ENCODE assay signal across 7 mouse cellular contexts in genomic region chr4:129032963-129033951, GRCm38 (mm10). TPM values are rescaled to one million over a fixed set of nuclear protein-coding genes. Genes with fewer than 3 reads are reported as not detected.
DNase-seq lines count a peak whose midpoint lies in the region; ATAC-seq and TF ChIP-seq lines count a peak whose summit lies in the region.

No protein-coding gene starts in this region.

- TF ChIP-seq RAD21 in CH12.LX (IDR thresholded peaks at IDR 0.05; ENCODE audit: low read depth, low read length): no peak; the same call in 1 of the 2 replicates

- peak; percentile 91 for DNase-seq in CH12.LX (ENCODE audit: extremely low read depth)
- DNase-seq in R1 (ENCODE audit: low read depth, low spot score): peak; percentile 94
- DNase-seq in embryo, embryonic 10.5 days (ENCODE audit: low spot score): peak; percentile 57
- DNase-seq in kidney, postnatal 4 days: peak; percentile 74 to 83
- peak; percentile 89 for DNase-seq in stomach, postnatal 0 days (ENCODE audit: low spot score)

- WGBS in heart, embryonic 12.5 days: 7% methylated on average over 17 of the region's 17 CpGs
- WGBS in stomach, postnatal 0 days: 11% methylated on average over 17 of the region's 17 CpGs

- dilution Hi-C loops in CH12.LX (cut with MboI; ENCODE audit: extremely low pct_ligation_motif_present, extremely low pct_unique_long_range_greater_than_20kb, low sequenced_read_pairs): no loop called here

- peak overlapping the region; percentile 89 for H3K4me2 ChIP-seq in CH12.LX (ENCODE audit: insufficient read depth, low read depth, poor library complexity, severe bottlenecking)
- H3K4me2 ChIP-seq in heart, embryonic 12.5 days: peak overlapping the region; percentile 55
- peak overlapping the region; percentile 8; the same call in 1 of the 2 replicates for H3K4me2 ChIP-seq in stomach, postnatal 0 days (replicated peaks; ENCODE audit: low read depth)

- H3K9me3 ChIP-seq in CH12.LX (replicated peaks; ENCODE audit: low read length): no peaks in the 10 kb centered on the region
- no peaks in the 10 kb centered on the region for H3K9me3 ChIP-seq in heart, embryonic 12.5 days (replicated peaks)
- H3K9me3 ChIP-seq in stomach, postnatal 0 days (ENCODE audit: control insufficient read depth, low read length): no peaks in the 10 kb centered on the region

- H3K27me3 ChIP-seq in CH12.LX (replicated peaks): no peaks in the 10 kb centered on the region
- H3K27me3 ChIP-seq in heart, embryonic 12.5 days (replicated peaks): 0 out of 2 replicates have a peak, but pooled peaks cover 5% of the 10 kb centered on the region
- no peaks in the 10 kb centered on the region for H3K27me3 ChIP-seq in stomach, postnatal 0 days (ENCODE audit: control insufficient read depth, insufficient read depth, low read length)

- peak overlapping the region; percentile 29 to 51 (median 37) for H3K4me3 ChIP-seq in CH12.LX (replicated peaks in 1 of 3; ENCODE audit: low read depth in 2 of 3, low read length in 2 of 3, poor library complexity in 1 of 3)
- peak overlapping the region; percentile 4 for H3K4me3 ChIP-seq in heart, embryonic 12.5 days
- H3K4me3 ChIP-seq in stomach, postnatal 0 days (ENCODE audit: low read depth, low read length): no peak overlapping the region

- ATAC-seq in heart, embryonic 12.5 days (ENCODE audit: insufficient number of reproducible peaks, low FRiP score): peak; percentile 86
- peak; percentile 47 for ATAC-seq in megakaryocyte progenitor cell, adult 5-6 weeks (replicated peaks; ENCODE audit: poor library complexity)
- peak; percentile 92 for ATAC-seq in stomach, postnatal 0 days (ENCODE audit: low FRiP score, low TSS enrichment)

- TF ChIP-seq CTCF in CH12.LX (conservative IDR thresholded peaks at IDR 0.05 in 1 of 2, IDR thresholded peaks at IDR 0.05 in 1 of 2; ENCODE audit: low read depth in 2 of 2, low read length in 2 of 2): no peak
- peak; percentile 31; the same call in 1 of the 2 replicates for TF ChIP-seq CTCF in stomach, postnatal 0 days (IDR thresholded peaks at IDR 0.05; ENCODE audit: low read depth)

- H3K79me2 ChIP-seq in CH12.LX (replicated peaks; ENCODE audit: control insufficient read depth, extremely low read depth, insufficient read depth, poor library complexity, severe bottlenecking): no peaks in the 10 kb centered on the region

- peak overlapping the region; percentile 99 for H3K27ac ChIP-seq in CH12.LX (ENCODE audit: insufficient read depth, low read depth)
- H3K27ac ChIP-seq in heart, embryonic 12.5 days (ENCODE audit: poor library complexity, severe bottlenecking): peak overlapping the region; percentile 46
- H3K27ac ChIP-seq in stomach, postnatal 0 days (replicated peaks): peak overlapping the region; percentile 26

- TF ChIP-seq POLR2A in CH12.LX (IDR thresholded peaks at IDR 0.05; ENCODE audit: low read depth, low read length): peak; percentile 46; the same call in 1 of the 2 replicates

- peak; percentile 63; the same call in 1 of the 2 replicates for TF ChIP-seq EP300 in CH12.LX (IDR thresholded peaks at IDR 0.05; ENCODE audit: low read length)
- TF ChIP-seq EP300 in stomach, postnatal 0 days (optimal IDR thresholded peaks at IDR 0.05): no peak

- peaks cover 19 to 48% of the 10 kb centered on the region in 2 experiments for H3K4me1 ChIP-seq in CH12.LX (ENCODE audit: control insufficient read depth in 1 of 2, insufficient read depth in 2 of 2)
- peaks cover 30% of the 10 kb centered on the region for H3K4me1 ChIP-seq in heart, embryonic 12.5 days (replicated peaks)
- peaks cover 4% of the 10 kb centered on the region; the same call in 1 of the 2 replicates for H3K4me1 ChIP-seq in stomach, postnatal 0 days (replicated peaks; ENCODE audit: control insufficient read depth, insufficient read depth)

- H3K36me3 ChIP-seq in CH12.LX (replicated peaks in 1 of 2; ENCODE audit: control insufficient read depth in 1 of 2, insufficient read depth in 1 of 2, low read length in 1 of 2): no peaks in the 10 kb centered on the region
- H3K36me3 ChIP-seq in heart, embryonic 12.5 days: no peaks in the 10 kb centered on the region
- no peaks in the 10 kb centered on the region for H3K36me3 ChIP-seq in stomach, postnatal 0 days (ENCODE audit: control insufficient read depth, insufficient read depth, low read length)

- in situ Hi-C loops in CH12.LX (cut with MboI; ENCODE audit: low pct_ligation_motif_present, low pct_unique_long_range_greater_than_20kb, low sequenced_read_pairs): loop anchor here (10.0 kb wide), 1 partner anchor 58 kb away; no protein-coding TSS in a partner anchor

- H3K9ac ChIP-seq in CH12.LX (ENCODE audit: insufficient read depth, low read depth): peak overlapping the region; percentile 15; the same call in 1 of the 2 replicates
- peak overlapping the region; percentile 23; the same call in 1 of the 2 replicates for H3K9ac ChIP-seq in heart, embryonic 12.5 days
- 0 out of 2 replicates have a peak overlapping the region, but pooled peaks have one; percentile 13 for H3K9ac ChIP-seq in stomach, postnatal 0 days (ENCODE audit: low read length)

TF ChIP-seq in CH12.LX, 34 proteins besides CTCF, POLR2A, EP300 and RAD21 (continues in another document):
- TF ChIP-seq NRF1 (IDR thresholded peaks at IDR 0.05; ENCODE audit: low read depth, low read length): no peak
- TF ChIP-seq ELF1 (IDR thresholded peaks at IDR 0.05; ENCODE audit: low read depth, low read length): peak; percentile 4; the same call in 1 of the 2 replicates
- TF ChIP-seq IRF4 (IDR thresholded peaks at IDR 0.05; ENCODE audit: low read depth, low read length): peak; percentile 83
- peak; percentile 62 for TF ChIP-seq JUN (IDR thresholded peaks at IDR 0.05; ENCODE audit: insufficient read depth, low read depth, low read length)
- TF ChIP-seq SMC3 (IDR thresholded peaks at IDR 0.05; ENCODE audit: low read depth, low read length): peak; percentile 11; the same call in 1 of the 2 replicates
- TF ChIP-seq ZC3H11A (IDR thresholded peaks at IDR 0.05; ENCODE audit: low read depth, low read length): no peak
- TF ChIP-seq BHLHE40 (IDR thresholded peaks at IDR 0.05; ENCODE audit: low read depth, low read length): peak; percentile 69
- TF ChIP-seq KAT2A (IDR thresholded peaks at IDR 0.05; ENCODE audit: insufficient replicate concordance, low read length): no peak
- TF ChIP-seq USF2 (conservative IDR thresholded peaks at IDR 0.05; ENCODE audit: low read depth, low read length): no peak
- TF ChIP-seq MEF2A (IDR thresholded peaks at IDR 0.05; ENCODE audit: borderline replicate concordance, low read depth, low read length): peak; percentile 95
- no peak for TF ChIP-seq ZMIZ1 (IDR thresholded peaks at IDR 0.05; ENCODE audit: low read depth, low read length)
- no peak for TF ChIP-seq MXI1 (IDR thresholded peaks at IDR 0.05; ENCODE audit: low read depth, low read length)
- TF ChIP-seq GABPA (IDR thresholded peaks at IDR 0.05; ENCODE audit: insufficient replicate concordance, low read depth, low read length): no peak
- no peak for TF ChIP-seq CHD1 (IDR thresholded peaks at IDR 0.05; ENCODE audit: low read depth, low read length)
- TF ChIP-seq SIN3A (IDR thresholded peaks at IDR 0.05; ENCODE audit: low read length): peak; percentile 67
- no peak for TF ChIP-seq ZKSCAN1 (IDR thresholded peaks at IDR 0.05; ENCODE audit: borderline replicate concordance, low read depth, low read length)
- peak; percentile 55; the same call in 1 of the 2 replicates for TF ChIP-seq CHD2 (IDR thresholded peaks at IDR 0.05; ENCODE audit: low read length)
- TF ChIP-seq UBTF (IDR thresholded peaks at IDR 0.05; ENCODE audit: low read depth, low read length): 0 out of 2 replicates have a peak, but pooled peaks have one; percentile 75
- TF ChIP-seq PAX5 (IDR thresholded peaks at IDR 0.05; ENCODE audit: low read length): no peak
- TF ChIP-seq JUND (conservative IDR thresholded peaks at IDR 0.05; ENCODE audit: low read depth, low read length): no peak; the same call in 1 of the 2 replicates
- TF ChIP-seq MYC (IDR thresholded peaks at IDR 0.05; ENCODE audit: low read depth, low read length): no peak; the same call in 1 of the 2 replicates
- 0 out of 2 replicates have a peak, but pooled peaks have one; percentile 1 for TF ChIP-seq NELFE (IDR thresholded peaks at IDR 0.05; ENCODE audit: low read depth, low read length)
- peak; percentile 36 for TF ChIP-seq RCOR1 (conservative IDR thresholded peaks at IDR 0.05; ENCODE audit: low read depth, low read length)
- TF ChIP-seq POLR2AphosphoS2 (IDR thresholded peaks at IDR 0.05; ENCODE audit: low read depth, low read length): no peak
- TF ChIP-seq MAFK (IDR thresholded peaks at IDR 0.05; ENCODE audit: insufficient replicate concordance, low read length): peak; percentile 83
- no peak for TF ChIP-seq ZNF384 (IDR thresholded peaks at IDR 0.05; ENCODE audit: low read depth, low read length)
- TF ChIP-seq ETS1 (conservative IDR thresholded peaks at IDR 0.05; ENCODE audit: low read depth, low read length): peak; percentile 88
- no peak for TF ChIP-seq USF1 (IDR thresholded peaks at IDR 0.05; ENCODE audit: low read depth, low read length)
- no peak for TF ChIP-seq MAX (IDR thresholded peaks at IDR 0.05; ENCODE audit: low read length)
- no peak for TF ChIP-seq HCFC1 (IDR thresholded peaks at IDR 0.05; ENCODE audit: low read depth, low read length)
- peak; percentile 66 for TF ChIP-seq TCF12 (IDR thresholded peaks at IDR 0.05; ENCODE audit: low read depth, low read length)
- TF ChIP-seq E2F4 (IDR thresholded peaks at IDR 0.05; ENCODE audit: insufficient replicate concordance, low read depth, low read length): no peak

RNA-seq across cellular contexts. Expression of gene Rnf19b, which starts 24.8 kb away (rescaled TPM):
- 65.3 and 75.3 TPM in 2 replicates for total RNA-seq in CH12.LX (2012; rRNA removed)
- total RNA-seq in CH12.LX (2014; rRNA removed): 104 and 111 TPM in 2 replicates
- 98.3 and 102 TPM in 2 replicates for polyA plus RNA-seq in CH12.LX (2012; ENCODE audit: insufficient read length, low read depth)
- 8.1 and 8.2 TPM in 2 replicates for polyA plus RNA-seq in heart, embryonic 12.5 days (2016; fragmentation: Nextera tagmentation; extraction: Ambion mirVana)
- total RNA-seq in megakaryocyte progenitor cell, adult 5-6 weeks (2015): 24.5 and 29.0 TPM in 2 replicates
- 44.3 and 49.5 TPM in 2 replicates for total RNA-seq in megakaryocyte progenitor cell, adult 5-6 weeks (2017)
- polyA plus RNA-seq in stomach, postnatal 0 days (2015; fragmentation: Nextera tagmentation; extraction: Ambion mirVana): 7.0 and 7.6 TPM in 2 replicates

RNA-seq across cellular contexts. Expression of gene Ak2, which starts 41.5 kb away (rescaled TPM):
- total RNA-seq in CH12.LX (2012; rRNA removed): 269 and 278 TPM in 2 replicates
- total RNA-seq in CH12.LX (2014; rRNA removed): 280 and 293 TPM in 2 replicates
- 343 and 363 TPM in 2 replicates for polyA plus RNA-seq in CH12.LX (2012; ENCODE audit: insufficient read length, low read depth)
- polyA plus RNA-seq in heart, embryonic 12.5 days (2016; fragmentation: Nextera tagmentation; extraction: Ambion mirVana): 164 and 167 TPM in 2 replicates
- total RNA-seq in megakaryocyte progenitor cell, adult 5-6 weeks (2015): 97.7 and 107 TPM in 2 replicates
- total RNA-seq in megakaryocyte progenitor cell, adult 5-6 weeks (2017): 165 and 176 TPM in 2 replicates
- polyA plus RNA-seq in stomach, postnatal 0 days (2015; fragmentation: Nextera tagmentation; extraction: Ambion mirVana): 137 and 138 TPM in 2 replicates

Comparison
In these comparisons a context has a peak if more than half of its experiments do, and no peak if none do; other contexts are left out.
1. H3K27ac ChIP-seq: peak in every context shown above with its lines; median percentile 99 in CH12.LX; 46 in heart, embryonic 12.5 days; 26 in stomach, postnatal 0 days.
2. H3K4me2 ChIP-seq: peak in every context shown above with its lines; median percentile 89 in CH12.LX; 55 in heart, embryonic 12.5 days; 8 in stomach, postnatal 0 days.
3. RNA of gene Rnf19b, which starts 24.8 kb away (polyA plus RNA-seq): 98.3 to 102 TPM in CH12.LX; 8.1 to 8.2 TPM in heart, embryonic 12.5 days and 7.0 to 7.6 TPM in stomach, postnatal 0 days; every median in the first group is over 10 times any median in the second.
4. Peak in every context shown above with its lines, with median percentiles within 50 percentile points of each other: DNase-seq, H3K9ac ChIP-seq and ATAC-seq.